ENCODE assay signal across 44 mouse cellular contexts in genomic region chr7:133679961-133680360, GRCm38 (mm10). TPM values are rescaled to one million over a fixed set of nuclear protein-coding genes. Genes with fewer than 3 reads are reported as not detected.
"Had no signal": no experiment of that assay in that cellular context is flagged by ENCODE, and none has a peak within 500 bp of the region (broad histone marks: within the 10 kb centered on the region; RNA-seq: fewer than 3 reads in every experiment).

Gene Mmp21 (minus strand): TSS chr7:133680061.

- H3K9ac ChIP-seq: heart, embryonic 12.5 days; heart, embryonic 13.5 days; heart, embryonic 15.5 days; hindbrain, embryonic 13.5 days; hindbrain, embryonic 14.5 days; hindbrain, embryonic 15.5 days; intestine, embryonic 15.5 days; kidney, embryonic 15.5 days had no signal

- ATAC-seq: hindbrain, embryonic 16.5 days; inflammation-experienced regulatory T-cells, adult 6 months; intestine, embryonic 15.5 days; intestine, embryonic 16.5 days; intestine, postnatal 0 days had no signal

- H3K27ac ChIP-seq: heart, embryonic 10.5 days; heart, embryonic 13.5 days; heart, embryonic 15.5 days; hindbrain, embryonic 10.5 days; hindbrain, embryonic 13.5 days; hindbrain, embryonic 14.5 days; hindbrain, embryonic 15.5 days; intestine, embryonic 15.5 days; kidney, embryonic 15.5 days; kidney, postnatal 0 days; layer of hippocampus, adult 2 months; left cerebral cortex, adult 2 months had no signal

- H3K4me3 ChIP-seq: heart, embryonic 10.5 days; heart, embryonic 12.5 days; heart, embryonic 13.5 days; heart, embryonic 15.5 days; hindbrain, embryonic 10.5 days; hindbrain, embryonic 13.5 days; hindbrain, embryonic 15.5 days; intestine, embryonic 15.5 days; kidney, embryonic 15.5 days; layer of hippocampus, adult 2 months; left cerebral cortex, adult 2 months had no signal

- H3K9me3 ChIP-seq: heart, embryonic 10.5 days; heart, embryonic 15.5 days; hindbrain, embryonic 13.5 days; hindbrain, embryonic 15.5 days; intestine, embryonic 15.5 days; kidney, embryonic 15.5 days had no signal

- H3K27me3 ChIP-seq: heart, embryonic 12.5 days; heart, embryonic 13.5 days; heart, embryonic 15.5 days; hindbrain, embryonic 13.5 days; hindbrain, embryonic 15.5 days; intestine, embryonic 15.5 days; kidney, embryonic 15.5 days had no signal

- H3K4me2 ChIP-seq: heart, embryonic 11.5 days; heart, embryonic 12.5 days; heart, embryonic 13.5 days; heart, embryonic 15.5 days; hindbrain, embryonic 13.5 days; hindbrain, embryonic 14.5 days; hindbrain, embryonic 15.5 days; intestine, embryonic 15.5 days; kidney, embryonic 15.5 days had no signal

- DNase-seq: heart, postnatal 14 days; heart, postnatal 36 days; kidney, adult 11 months; kidney, adult 18-20 months; kidney, adult 2 months; kidney, adult 8-10 months; kidney, adult 9 months; kidney, postnatal 10 days; kidney, postnatal 14 days; kidney, postnatal 4 days; layer of hippocampus, adult 9-11 months; layer of hippocampus, postnatal 36 days had no signal

- H3K36me3 ChIP-seq: intestine, embryonic 15.5 days had no signal

- H3K4me1 ChIP-seq: heart, embryonic 10.5 days; hindbrain, embryonic 13.5 days; hindbrain, embryonic 15.5 days; intestine, embryonic 15.5 days; kidney, embryonic 15.5 days had no signal

RNA-seq across cellular contexts. Expression of gene Mmp21, which starts in this region (rescaled TPM):
- total RNA-seq: heart, postnatal 10 days; heart, postnatal 14 days; heart, postnatal 25 days; heart, postnatal 36 days; heart, postnatal 4 days; hematopoietic stem cell, adult 5-6 weeks; layer of hippocampus, postnatal 14 days; left cerebral cortex, adult 18-20 months had no signal
- polyA plus RNA-seq: heart, embryonic 10.5 days; heart, embryonic 13.5 days; heart, embryonic 14.5 days; heart, embryonic 15.5 days; heart, embryonic 16.5 days; heart, postnatal 0 days; hindbrain, embryonic 10.5 days; hindbrain, embryonic 11.5 days; hindbrain, embryonic 13.5 days; inflammation-experienced regulatory T-cells, adult 6 months; intestine, embryonic 14.5 days; intestine, embryonic 15.5 days; intestine, embryonic 16.5 days; intestine, postnatal 0 days; kidney, adult 2 months; kidney, embryonic 14.5 days; kidney, embryonic 16.5 days; kidney, postnatal 0 days; large intestine, adult 2 months had no signal
